Mouse (Mus musculus) hindbrain, embryonic 16.5 days (tissue): ENCODE results near the gene Cers1. TPM values are rescaled to one million over a fixed set of nuclear protein-coding genes. Genes with fewer than 3 reads are reported as not detected.

Experiments used
- ATAC-seq: fragments of 200-750 bp; cut with Nextera tagmentation; 2 replicates; pipeline ENCODE4 v1.8.0; 2017; ENCODE audit warnings: moderate TSS enrichment, moderate library complexity
- H3K27ac ChIP-seq: fragments of 300-500 bp; sonication (generic); 2 replicates; pipeline ENCODE4 v1.5.1; 2014; ENCODE audit warnings: low read depth, mild to moderate bottlenecking, control low read depth, low read length, moderate library complexity
- H3K27me3 ChIP-seq: fragments of 300-500 bp; sonication (generic); replicated peaks from 2 replicates; pipeline ENCODE4 v1.6.1; 2014; ENCODE audit warnings: low read length; ENCODE audit not compliant: control insufficient read depth, insufficient read depth
- H3K36me3 ChIP-seq: fragments of 300-500 bp; sonication (generic); 2 replicates; pipeline ENCODE4 v1.6.1; 2014; ENCODE audit warnings: mild to moderate bottlenecking, low read length, moderate library complexity, mixed read lengths; ENCODE audit not compliant: control insufficient read depth, insufficient read depth
- H3K4me1 ChIP-seq: fragments of 300-500 bp; sonication (generic); 2 replicates; pipeline ENCODE4 v1.6.1; 2014; ENCODE audit warnings: low read depth, low read length; ENCODE audit not compliant: control insufficient read depth, insufficient read depth
- H3K4me2 ChIP-seq: fragments of 300-500 bp; sonication (generic); 2 replicates; pipeline ENCODE4 v1.6.1; 2014; ENCODE audit warnings: mild to moderate bottlenecking, low read length, control low read depth, moderate library complexity
- H3K4me3 ChIP-seq: fragments of 300-500 bp; sonication (generic); 2 replicates; pipeline ENCODE4 v1.5.1; 2014; ENCODE audit warnings: mild to moderate bottlenecking, low read length, control low read depth, moderate library complexity
- H3K9ac ChIP-seq: fragments of 300-500 bp; sonication (generic); 2 replicates; pipeline ENCODE4 v1.6.1; 2014; ENCODE audit warnings: low read depth, mild to moderate bottlenecking, control low read depth, low read length, moderate library complexity
- H3K9me3 ChIP-seq: fragments of 300-500 bp; sonication (generic); 2 replicates; pipeline ENCODE4 v1.6.1; 2014; ENCODE audit warnings: mild to moderate bottlenecking, low read length, moderate library complexity; ENCODE audit not compliant: control insufficient read depth
- WGBS: fragments of 180-500 bp; shearing (Covaris S2); extraction: QIAGEN DNeasy Blood & Tissue Kit; methylation state at CpG from one replicate; pipeline ENCODE4 v1.1.7; 2014; 5-methylcytosine and 5-hydroxymethylcytosine counted together
- polyA plus RNA-seq: library from polyadenylated mRNA; unstranded; fragments of >200 nt; fragmentation: Nextera tagmentation; extraction: Ambion mirVana; gene quantifications from 2 replicates; pipeline ENCODE4 v1.2.1, GENCODE M21; 2015

Gene Cers1
- polyA plus RNA-seq: 40.0 and 44.3 TPM in 2 replicates

DNA sequence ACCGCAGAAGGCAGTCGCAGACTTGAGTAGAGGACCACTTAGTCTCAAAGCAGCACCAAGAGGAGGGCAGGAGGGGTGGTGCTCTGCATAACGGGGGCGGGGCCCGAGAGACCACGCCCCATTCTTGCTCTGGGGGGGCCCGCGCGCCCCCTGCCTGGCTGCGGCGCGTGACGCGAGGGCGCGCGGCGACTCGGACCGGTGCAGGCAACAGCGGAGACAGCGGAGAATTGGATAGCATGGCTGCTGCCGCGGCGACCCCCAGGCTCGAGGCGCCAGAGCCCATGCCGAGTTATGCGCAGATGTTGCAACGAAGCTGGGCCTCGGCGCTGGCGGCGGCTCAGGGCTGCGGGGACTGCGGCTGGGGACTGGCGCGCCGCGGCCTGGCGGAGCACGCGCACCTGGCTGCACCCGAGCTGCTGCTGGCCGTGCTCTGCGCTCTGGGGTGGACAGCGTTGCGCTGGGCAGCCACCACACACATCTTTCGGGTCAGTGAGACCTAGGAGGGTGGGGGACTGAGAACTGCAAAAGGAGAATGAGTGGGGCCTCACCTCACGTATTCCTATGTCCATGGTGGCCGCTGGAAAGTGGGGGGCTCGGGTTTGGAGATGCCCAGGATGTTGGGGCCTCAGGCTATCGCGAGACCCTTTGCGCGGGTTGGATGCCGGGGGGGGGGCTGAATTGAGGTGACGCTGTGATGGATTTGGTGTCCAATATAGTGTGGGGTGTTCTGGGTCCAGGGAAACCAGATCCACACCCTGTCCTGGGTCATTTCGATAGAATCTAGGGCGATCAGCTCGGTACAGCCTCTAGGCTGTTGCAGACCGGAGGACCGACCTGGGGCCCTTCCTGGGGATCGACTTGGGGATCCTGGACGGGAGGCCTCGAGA, at the start of gene Cers1:
TSS of gene Cers1 (plus strand) at position 152 of the 887 bp plus-strand sequence.
- peak; percentile 72 for ATAC-seq
- Histone ChIP-seq H3K4me2 (peak within 1 kb of the TSS; percentile 92), H3K36me3 (peaks cover 20% of the 10 kb centered on the region), H3K27me3 (no peaks in the 10 kb centered on the region), H3K4me3 (peak within 1 kb of the TSS; percentile 70), H3K4me1 (peaks cover 24% of the 10 kb centered on the region), H3K9ac (peak within 1 kb of the TSS; percentile 85), H3K9me3 (no peaks in the 10 kb centered on the region), H3K27ac (peak within 1 kb of the TSS; percentile 94)
- WGBS: 1% methylated on average over 65 of the region's 66 CpGs

DNA sequence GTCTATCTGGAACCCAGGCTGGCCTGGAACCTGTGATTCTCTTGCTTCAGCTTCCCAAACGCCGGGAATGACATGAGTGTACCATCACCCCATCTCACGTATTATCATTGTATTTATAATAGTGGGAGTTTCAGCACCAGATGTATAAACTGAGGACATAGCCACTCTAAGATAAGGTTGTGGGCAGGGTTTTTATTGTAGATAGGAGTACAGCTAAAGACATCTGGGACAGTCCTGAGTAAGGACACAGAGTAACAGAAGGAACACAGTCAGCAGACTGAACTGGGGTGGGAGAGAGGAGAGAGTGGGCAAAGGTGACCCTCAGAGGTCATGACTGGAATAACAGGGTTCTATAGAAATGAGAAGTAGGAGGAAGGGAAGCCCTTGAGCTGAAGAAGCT, 47.9 kb upstream of the Cers1 start:
- no peak for ATAC-seq
- H3K9me3 ChIP-seq: no peaks in the 10 kb centered on the region
- 86% methylated on average over 3 of the region's 3 CpGs for WGBS

GRCm38 (mm10) chr8:70268311-70268710, 47.3 kb upstream of the Cers1 start:
- Histone ChIP-seq H3K9ac (no peak overlapping the region), H3K27me3 (no peaks in the 10 kb centered on the region), H3K4me1 (no peaks in the 10 kb centered on the region), H3K36me3 (peaks cover 11% of the 10 kb centered on the region), H3K4me3 (no peak overlapping the region), H3K4me2 (no peak overlapping the region), H3K27ac (no peak overlapping the region), H3K9me3 (no peaks in the 10 kb centered on the region)
- no peak for ATAC-seq
- 46% methylated on average over 5 of the region's 5 CpGs for WGBS

More for the DNA sequence above, 47.9 kb upstream of the Cers1 start:
- Histone ChIP-seq H3K4me3 (no peak overlapping the region), H3K27ac (no peak overlapping the region), H3K9ac (no peak overlapping the region), H3K4me2 (no peak overlapping the region), H3K36me3 (peaks cover 17% of the 10 kb centered on the region), H3K27me3 (no peaks in the 10 kb centered on the region), H3K4me1 (no peaks in the 10 kb centered on the region)

- H3K4me2 ChIP-seq: no peak overlapping the region
- H3K9ac ChIP-seq: no peak overlapping the region
- H3K9me3 ChIP-seq: no peaks in the 10 kb centered on the region
- no peaks in the 10 kb centered on the region for H3K4me1 ChIP-seq
- peaks cover 4% of the 10 kb centered on the region for H3K36me3 ChIP-seq
- WGBS: 67% methylated on average over 11 of the region's 11 CpGs
- no peaks in the 10 kb centered on the region for H3K27me3 ChIP-seq
- no peak for ATAC-seq
- H3K27ac ChIP-seq: no peak overlapping the region
- no peak overlapping the region for H3K4me3 ChIP-seq
These were observed 46.6 kb upstream of the Cers1 start for GRCm38 (mm10) chr8:70268799-70269565.

GRCm38 (mm10) chr8:70272949-70273348, 42.6 kb upstream of the Cers1 start:
- no peak for ATAC-seq
- no peak overlapping the region for H3K9ac ChIP-seq

GRCm38 (mm10) chr8:70274350-70274749, 41.2 kb upstream of the Cers1 start:
- ATAC-seq: no peak
- Histone ChIP-seq H3K36me3 (no peaks in the 10 kb centered on the region), H3K9ac (no peak overlapping the region)

More at GRCm38 (mm10) chr8:70272949-70273348, 42.6 kb upstream of the Cers1 start:
- Histone ChIP-seq H3K27me3 (no peaks in the 10 kb centered on the region), H3K9me3 (no peaks in the 10 kb centered on the region), H3K27ac (no peak overlapping the region), H3K4me1 (no peaks in the 10 kb centered on the region), H3K4me2 (no peak overlapping the region), H3K36me3 (no peaks in the 10 kb centered on the region), H3K4me3 (no peak overlapping the region)
- WGBS: 62% methylated on average over 3 of the region's 3 CpGs

GRCm38 (mm10) chr8:70276476-70276875, 39.1 kb upstream of the Cers1 start:
- Histone ChIP-seq H3K9ac (no peak overlapping the region), H3K36me3 (no peaks in the 10 kb centered on the region), H3K4me3 (no peak overlapping the region), H3K27me3 (no peaks in the 10 kb centered on the region), H3K27ac (no peak overlapping the region), H3K9me3 (no peaks in the 10 kb centered on the region), H3K4me2 (no peak overlapping the region), H3K4me1 (no peaks in the 10 kb centered on the region)
- 92% methylated on average over 3 of the region's 3 CpGs for WGBS
- ATAC-seq: no peak

More at GRCm38 (mm10) chr8:70274350-70274749, 41.2 kb upstream of the Cers1 start:
- Histone ChIP-seq H3K27me3 (no peaks in the 10 kb centered on the region), H3K4me2 (no peak overlapping the region), H3K9me3 (no peaks in the 10 kb centered on the region), H3K4me3 (no peak overlapping the region), H3K27ac (no peak overlapping the region), H3K4me1 (no peaks in the 10 kb centered on the region)

DNA sequence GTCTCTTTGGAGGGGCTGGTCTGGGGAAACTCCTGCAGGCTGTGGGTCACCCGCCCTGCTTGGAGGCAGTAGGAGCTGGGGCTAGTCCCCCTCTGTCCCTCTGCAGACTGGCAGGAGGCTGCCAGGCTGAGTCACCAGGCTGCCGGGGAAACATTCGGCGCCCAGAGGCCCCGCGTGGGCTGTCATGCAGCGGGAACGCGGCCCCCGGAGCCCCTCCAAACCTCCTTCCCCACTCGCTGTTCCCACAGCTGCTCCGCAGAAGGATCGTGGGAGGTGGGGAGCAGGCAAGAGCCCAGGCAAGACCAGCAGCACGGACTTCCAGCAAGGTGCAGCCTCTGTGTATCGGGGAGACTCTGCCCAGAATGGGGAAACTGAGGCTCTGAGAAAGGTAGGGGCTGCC, 37.4 kb upstream of the Cers1 start:
- H3K27ac ChIP-seq: no peak overlapping the region
- no peaks in the 10 kb centered on the region for H3K9me3 ChIP-seq
- no peaks in the 10 kb centered on the region for H3K27me3 ChIP-seq
- peaks cover 6% of the 10 kb centered on the region; the same call in 1 of the 2 replicates for H3K4me1 ChIP-seq
- 60% methylated on average over 15 of the region's 15 CpGs for WGBS
- no peaks in the 10 kb centered on the region for H3K36me3 ChIP-seq
- no peak for ATAC-seq
- peak overlapping the region; percentile 23; the same call in 1 of the 2 replicates for H3K9ac ChIP-seq
- H3K4me3 ChIP-seq: no peak overlapping the region
- H3K4me2 ChIP-seq: peak overlapping the region; percentile 3; the same call in 1 of the 2 replicates

GRCm38 (mm10) chr8:70279266-70279665, 36.3 kb upstream of the Cers1 start:
- H3K27ac ChIP-seq: no peak overlapping the region
- 0 out of 2 replicates have a peak overlapping the region, but pooled peaks have one; percentile 4 for H3K9ac ChIP-seq
- no peak for ATAC-seq
- H3K36me3 ChIP-seq: no peaks in the 10 kb centered on the region
- H3K4me1 ChIP-seq: peaks cover 10% of the 10 kb centered on the region
- H3K4me2 ChIP-seq: no peak overlapping the region
- 72% methylated on average over 8 of the region's 8 CpGs for WGBS
- no peak overlapping the region for H3K4me3 ChIP-seq
- no peaks in the 10 kb centered on the region for H3K9me3 ChIP-seq
- H3K27me3 ChIP-seq: no peaks in the 10 kb centered on the region
